Mouse (Mus musculus): ENCODE measurements around the gene Pdpk1. TPM values are rescaled to one million over a fixed set of nuclear protein-coding genes. Genes with fewer than 3 reads are reported as not detected.

Pdpk1 gene
- polyA plus RNA-seq, 1 experiment from 2014 or later = 19.3 TPM

- DNase-seq (no peak), ATAC-seq (no peak)
- peaks cover 27% of the 10 kb centered on the region for H3K4me1 ChIP-seq (ENCODE audit: insufficient read depth)
- no peak overlapping the region for H3K4me3 ChIP-seq (ENCODE audit: low read depth, low read length)
- H3K36me3 ChIP-seq (replicated peaks; ENCODE audit: insufficient read depth, low read length) = peaks cover 14% of the 10 kb centered on the region
- H3K9ac ChIP-seq (replicated peaks) = no peak overlapping the region
- H3K27ac ChIP-seq (ENCODE audit: low read depth) = peak overlapping the region; percentile 96
- WGBS (ENCODE audit: insufficient replicate concordance) = 42% methylated on average over 5 of the region's 5 CpGs
- no peaks in the 10 kb centered on the region for H3K27me3 ChIP-seq (ENCODE audit: insufficient read depth, low read length)
- H3K4me2 ChIP-seq (ENCODE audit: low read depth, low read length) = peak overlapping the region; percentile 83
- TF ChIP-seq CTCF (IDR thresholded peaks at IDR 0.05; ENCODE audit: low read depth) (no peak), EP300 (IDR thresholded peaks at IDR 0.05; ENCODE audit: low read depth) (no peak)
- no peaks in the 10 kb centered on the region for H3K9me3 ChIP-seq (ENCODE audit: low read length)
Measured at GRCm38 (mm10) chr17:24170729-24171128, 20.0 kb upstream of the Pdpk1 start.

- H3K4me2 ChIP-seq (ENCODE audit: low read depth, low read length) = peak overlapping the region; percentile 83
- H3K4me1 ChIP-seq (ENCODE audit: insufficient read depth) = peaks cover 31% of the 10 kb centered on the region
- H3K36me3 ChIP-seq (replicated peaks; ENCODE audit: insufficient read depth, low read length) = peaks cover 21% of the 10 kb centered on the region
- no peaks in the 10 kb centered on the region for H3K9me3 ChIP-seq (ENCODE audit: low read length)
- peak overlapping the region; percentile 81 for H3K9ac ChIP-seq (replicated peaks)
- H3K27me3 ChIP-seq (ENCODE audit: insufficient read depth, low read length) = no peaks in the 10 kb centered on the region
- no peak for TF ChIP-seq EP300 (IDR thresholded peaks at IDR 0.05; ENCODE audit: low read depth)
- no peak for TF ChIP-seq CTCF (IDR thresholded peaks at IDR 0.05; ENCODE audit: low read depth)
- ATAC-seq (no peak), DNase-seq (no peak)
- peak overlapping the region; percentile 96 for H3K27ac ChIP-seq (ENCODE audit: low read depth)
- 50% methylated on average over 3 of the region's 3 CpGs for WGBS (ENCODE audit: insufficient replicate concordance)
- H3K4me3 ChIP-seq (ENCODE audit: low read depth, low read length) = peak overlapping the region; percentile 89
Measured at GRCm38 (mm10) chr17:24170125-24170524, 19.4 kb upstream of the Pdpk1 start.

- Histone ChIP-seq H3K4me3 (ENCODE audit: low read depth, low read length) (peak within 1 kb of the TSS; percentile 89), H3K27me3 (ENCODE audit: insufficient read depth, low read length) (no peaks in the 10 kb centered on the region), H3K9ac (replicated peaks) (peak within 1 kb of the TSS; percentile 81), H3K4me1 (ENCODE audit: insufficient read depth) (peaks cover 33% of the 10 kb centered on the region), H3K9me3 (ENCODE audit: low read length) (no peaks in the 10 kb centered on the region), H3K4me2 (ENCODE audit: low read depth, low read length) (peak within 1 kb of the TSS; percentile 83), H3K27ac (ENCODE audit: low read depth) (peak within 1 kb of the TSS; percentile 96), H3K36me3 (replicated peaks; ENCODE audit: insufficient read depth, low read length) (peaks cover 23% of the 10 kb centered on the region)
- DNase-seq (peak; percentile 95), ATAC-seq (peak; percentile 86)
- WGBS (ENCODE audit: insufficient replicate concordance) = under 1% methylated on average over 58 of the region's 58 CpGs
- TF ChIP-seq EP300 (IDR thresholded peaks at IDR 0.05; ENCODE audit: low read depth) (0 out of 2 replicates have a peak, but pooled peaks have one; percentile 3), CTCF (IDR thresholded peaks at IDR 0.05; ENCODE audit: low read depth) (peak; percentile 38)
Measured at GRCm38 (mm10) chr17:24169317-24170065, 18.8 kb upstream of the Pdpk1 start, which contains the start of gene Atp6v0c. Gene Atp6v0c (minus strand): TSS chr17:24169702.

- WGBS (ENCODE audit: insufficient replicate concordance) = under 1% methylated on average over 41 of the region's 41 CpGs
- TF ChIP-seq CTCF (IDR thresholded peaks at IDR 0.05; ENCODE audit: low read depth) = no peak
- no peak for TF ChIP-seq EP300 (IDR thresholded peaks at IDR 0.05; ENCODE audit: low read depth)
- DNase-seq (peak; percentile 81), ATAC-seq (peak; percentile 48)
- Histone ChIP-seq H3K9ac (replicated peaks) (peak overlapping the region; percentile 81), H3K27me3 (ENCODE audit: insufficient read depth, low read length) (no peaks in the 10 kb centered on the region), H3K36me3 (replicated peaks; ENCODE audit: insufficient read depth, low read length) (peaks cover 23% of the 10 kb centered on the region), H3K4me1 (ENCODE audit: insufficient read depth) (peaks cover 33% of the 10 kb centered on the region), H3K9me3 (ENCODE audit: low read length) (no peaks in the 10 kb centered on the region), H3K4me2 (ENCODE audit: low read depth, low read length) (peak overlapping the region; percentile 83), H3K27ac (ENCODE audit: low read depth) (peak overlapping the region; percentile 96), H3K4me3 (ENCODE audit: low read depth, low read length) (peak overlapping the region; percentile 89)
Measured at GRCm38 (mm10) chr17:24168590-24169277, 18.0 kb upstream of the Pdpk1 start.

GRCm38 (mm10) chr17:24167891-24168505 lies 17.3 kb upstream of the Pdpk1 start:
- peak overlapping the region; percentile 81 for H3K9ac ChIP-seq (replicated peaks)
- TF ChIP-seq CTCF (IDR thresholded peaks at IDR 0.05; ENCODE audit: low read depth) (no peak), EP300 (IDR thresholded peaks at IDR 0.05; ENCODE audit: low read depth) (no peak)
- H3K27ac ChIP-seq (ENCODE audit: low read depth) = peak overlapping the region; percentile 96
- H3K4me2 ChIP-seq (ENCODE audit: low read depth, low read length) = peak overlapping the region; percentile 83
- H3K27me3 ChIP-seq (ENCODE audit: insufficient read depth, low read length) = no peaks in the 10 kb centered on the region
- 33% methylated on average over 7 of the region's 7 CpGs for WGBS (ENCODE audit: insufficient replicate concordance)
- H3K4me3 ChIP-seq (ENCODE audit: low read depth, low read length) = peak overlapping the region; percentile 89
- peaks cover 37% of the 10 kb centered on the region for H3K4me1 ChIP-seq (ENCODE audit: insufficient read depth)
- no peak for DNase-seq
- no peak for ATAC-seq
- peaks cover 23% of the 10 kb centered on the region for H3K36me3 ChIP-seq (replicated peaks; ENCODE audit: insufficient read depth, low read length)
- H3K9me3 ChIP-seq (ENCODE audit: low read length) = no peaks in the 10 kb centered on the region

GRCm38 (mm10) chr17:24167120-24167519 lies 16.4 kb upstream of the Pdpk1 start:
- Histone ChIP-seq H3K4me1 (ENCODE audit: insufficient read depth) (peaks cover 46% of the 10 kb centered on the region), H3K36me3 (replicated peaks; ENCODE audit: insufficient read depth, low read length) (peaks cover 23% of the 10 kb centered on the region), H3K9me3 (ENCODE audit: low read length) (no peaks in the 10 kb centered on the region), H3K27ac (ENCODE audit: low read depth) (peak overlapping the region; percentile 96), H3K27me3 (ENCODE audit: insufficient read depth, low read length) (no peaks in the 10 kb centered on the region), H3K4me2 (ENCODE audit: low read depth, low read length) (peak overlapping the region; percentile 83), H3K4me3 (ENCODE audit: low read depth, low read length) (peak overlapping the region; percentile 89; the same call in 1 of the 2 replicates), H3K9ac (replicated peaks) (no peak overlapping the region; the same call in 1 of the 2 replicates)
- ATAC-seq = no peak
- WGBS (ENCODE audit: insufficient replicate concordance) = 57% methylated on average over 6 of the region's 6 CpGs
- TF ChIP-seq CTCF (IDR thresholded peaks at IDR 0.05; ENCODE audit: low read depth) (no peak), EP300 (IDR thresholded peaks at IDR 0.05; ENCODE audit: low read depth) (no peak)
- no peak for DNase-seq

All from liver, postnatal 0 days (tissue).